Mouse (Mus musculus) fibroblast of lung, adult 2 months (primary cell): ENCODE measurements around the gene 1600014C10Rik.

Source experiments
- DNase-seq: peaks from one replicate; pipeline ENCODE4 v3.0.0-alpha.2; 2011; ENCODE audit warnings: low read depth

The 1600014C10Rik gene

DNA sequence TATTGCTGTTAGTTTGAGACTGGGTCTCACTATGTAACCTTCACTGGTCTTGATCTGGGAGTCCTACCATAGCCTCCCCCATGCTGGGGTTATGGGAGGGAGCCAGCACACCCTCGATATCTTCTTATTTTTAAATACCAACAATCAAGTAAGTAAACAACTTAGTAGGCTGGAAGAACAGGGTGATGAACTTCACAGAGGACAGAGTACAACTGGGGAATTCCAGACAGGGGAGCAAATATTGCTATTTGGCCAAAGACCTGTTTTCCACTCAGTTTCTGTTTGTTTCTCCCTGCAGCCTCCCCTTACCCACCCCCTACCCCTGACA is 1.4 kb downstream of the 1600014C10Rik start:
- DNase-seq: no peak

DNA sequence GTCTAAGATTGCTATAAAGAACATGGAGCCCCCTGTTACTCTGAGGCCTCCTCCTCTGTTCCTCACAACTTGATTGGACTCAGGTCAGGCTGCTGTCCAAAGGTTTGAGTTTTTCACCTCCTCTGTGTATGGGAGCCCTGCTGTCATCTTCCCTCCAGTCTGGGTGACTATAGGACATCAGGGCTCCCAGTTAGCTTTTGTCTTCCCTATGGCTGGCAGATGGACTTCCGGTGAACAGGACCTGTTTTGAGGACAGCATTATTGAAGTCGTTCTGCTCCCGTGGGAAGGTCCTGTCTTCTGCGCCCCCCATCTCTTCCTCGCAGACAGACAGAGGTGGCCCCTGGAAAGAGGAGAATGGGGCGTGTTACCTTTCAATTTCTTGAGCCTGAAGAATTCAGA is 1.8 kb downstream of the 1600014C10Rik start:
- DNase-seq: no peak

DNA sequence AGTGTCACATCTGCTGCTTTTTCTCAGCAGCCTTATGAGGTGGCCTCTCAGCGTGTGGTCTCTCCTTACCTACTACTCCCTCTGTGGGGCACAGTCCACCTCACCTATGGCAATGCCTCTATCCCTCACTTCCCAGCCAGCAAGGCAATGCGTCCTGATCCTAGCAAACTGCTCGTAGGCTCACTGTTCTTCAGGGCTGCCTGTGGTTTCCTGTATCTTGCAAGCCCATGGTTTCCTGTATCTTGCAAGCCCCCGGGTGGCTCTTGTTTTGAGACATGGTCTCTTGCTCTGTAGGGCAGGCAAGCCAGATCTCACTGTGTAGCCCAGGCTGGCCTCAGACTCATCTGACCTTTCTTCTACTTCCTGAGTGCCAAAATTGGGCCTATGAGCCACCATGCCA is 3.8 kb downstream of the 1600014C10Rik start:
- no peak for DNase-seq

DNA sequence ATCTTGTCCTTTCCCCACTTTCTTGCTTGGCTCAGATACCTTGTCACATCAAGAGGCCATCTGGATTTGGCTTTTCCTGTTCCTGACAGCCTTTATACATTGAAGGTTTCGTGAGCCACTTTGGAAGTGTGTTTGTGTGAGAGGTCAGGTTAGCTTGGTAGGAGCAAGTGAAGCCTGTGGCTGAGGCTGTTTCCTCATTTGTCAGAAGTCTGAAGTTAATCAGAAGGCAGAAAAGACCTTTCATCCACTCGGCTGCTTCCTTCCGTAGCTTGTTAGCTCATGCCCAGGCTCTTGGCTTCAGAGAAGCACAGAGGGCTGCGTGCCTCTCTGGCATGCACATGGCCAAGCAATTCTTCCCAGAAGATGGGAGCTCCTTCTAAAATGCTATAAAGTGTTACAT is 4.8 kb downstream of the 1600014C10Rik start:
- DNase-seq: no peak

- no peak for DNase-seq
Measured at GRCm38 (mm10) chr7:38188281-38189075, 5.5 kb downstream of the 1600014C10Rik start.

- no peak for DNase-seq
Measured at GRCm38 (mm10) chr7:38189136-38189982, 6.3 kb downstream of the 1600014C10Rik start.

GRCm38 (mm10) chr7:38190056-38190835 is 7.2 kb downstream of the 1600014C10Rik start:
- no peak for DNase-seq

DNA sequence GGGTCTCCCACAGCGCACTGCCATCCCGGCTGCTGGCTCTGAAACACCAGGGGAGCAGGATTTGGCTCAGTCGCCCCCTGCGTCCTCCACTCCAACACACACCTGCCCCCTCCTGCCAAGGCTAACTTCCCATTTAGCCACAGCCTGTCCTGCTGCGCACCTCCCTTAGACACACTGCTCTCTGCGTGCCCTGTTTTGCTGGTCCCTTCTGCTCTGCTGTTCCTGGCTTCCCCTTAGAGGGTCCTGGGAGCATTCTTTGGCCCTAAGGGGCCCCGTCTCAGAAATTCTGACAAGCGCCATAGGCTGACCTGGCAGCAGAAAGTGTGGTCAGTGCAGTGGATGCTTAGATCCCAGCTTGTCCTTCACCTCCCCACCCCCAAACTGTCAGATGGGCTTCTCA is 8.1 kb downstream of the 1600014C10Rik start:
- no peak for DNase-seq

- no peak for DNase-seq
Measured at GRCm38 (mm10) chr7:38191571-38191970, 8.6 kb downstream of the 1600014C10Rik start.

DNA sequence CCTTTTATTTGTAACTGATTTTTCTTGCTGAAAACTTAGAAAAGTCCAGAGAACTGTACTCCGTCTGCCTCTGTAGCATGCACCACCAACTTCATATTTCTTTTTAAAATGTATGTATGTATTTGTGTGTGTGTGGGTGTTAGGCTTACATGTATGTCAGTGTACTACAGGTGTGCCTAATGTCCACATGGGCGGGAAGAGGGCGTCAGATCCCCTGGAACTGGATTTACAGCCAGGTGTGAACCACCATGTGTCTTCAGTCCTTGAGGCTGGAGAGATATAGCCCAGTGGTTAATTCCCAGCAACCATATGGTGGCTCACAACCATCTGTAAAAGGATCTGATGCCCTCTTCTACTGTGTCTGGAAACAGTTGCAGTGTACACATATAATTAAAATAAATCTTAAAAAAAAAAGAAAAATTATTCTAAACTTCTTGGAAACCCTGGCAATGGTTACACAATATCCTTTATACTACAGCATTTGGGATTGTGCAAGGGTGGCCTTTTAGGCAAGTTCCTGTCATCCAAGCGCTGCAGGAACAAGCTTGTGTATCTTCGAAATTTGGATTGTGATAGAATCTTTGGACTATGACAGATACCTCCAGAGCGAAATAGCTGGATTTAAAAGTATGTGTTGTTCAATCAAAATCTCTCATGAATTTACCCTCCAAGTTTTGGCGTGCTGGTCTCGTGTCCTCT is 17.0 kb downstream of the 1600014C10Rik start:
- DNase-seq: no peak

- DNase-seq: no peak
Measured at GRCm38 (mm10) chr7:38200606-38201289, 17.7 kb downstream of the 1600014C10Rik start.

GRCm38 (mm10) chr7:38201290-38201658 is 18.3 kb downstream of the 1600014C10Rik start:
- DNase-seq: no peak

DNA sequence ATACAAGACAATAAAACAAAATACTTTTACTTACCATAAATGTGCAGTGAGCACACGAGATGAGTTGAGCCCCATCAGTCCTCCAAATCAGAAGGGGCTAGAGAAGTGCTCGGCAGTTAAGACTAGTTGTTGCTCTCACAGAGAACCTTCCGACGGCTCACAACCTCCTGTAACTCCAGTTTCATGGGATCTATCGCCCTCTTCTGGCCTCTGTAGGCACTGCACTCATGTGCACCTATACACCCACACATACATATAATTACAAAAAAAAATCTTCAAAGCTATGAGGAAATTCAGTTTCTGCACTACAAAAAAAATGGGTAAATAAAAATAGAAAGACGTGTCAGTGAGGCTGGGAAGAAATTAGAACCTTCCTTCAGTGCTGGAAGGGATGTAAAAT is 21.3 kb downstream of the 1600014C10Rik start:
- DNase-seq: no peak

- no peak for DNase-seq
Measured at GRCm38 (mm10) chr7:38205801-38206200, 22.8 kb downstream of the 1600014C10Rik start.

DNA sequence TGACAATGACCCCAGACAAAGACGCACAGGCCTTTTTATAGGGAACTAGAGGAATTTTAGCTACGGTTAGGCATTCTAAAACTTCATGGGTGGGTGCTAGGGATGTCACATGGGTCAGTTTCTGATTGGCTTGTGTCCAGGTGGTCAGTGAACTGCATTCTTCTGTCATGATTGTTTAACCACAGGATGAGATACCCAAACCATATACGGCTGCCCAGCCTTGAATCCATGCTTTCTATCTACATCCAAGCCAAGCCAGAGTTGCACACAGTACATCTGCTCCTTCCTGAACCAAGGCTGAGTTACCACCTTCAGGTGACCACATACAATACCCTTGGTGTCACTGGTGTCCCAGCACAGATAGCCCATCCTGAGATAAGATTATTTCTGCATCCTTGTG is 23.5 kb downstream of the 1600014C10Rik start:
- DNase-seq: no peak

GRCm38 (mm10) chr7:38208969-38209368 is 26.0 kb downstream of the 1600014C10Rik start:
- no peak for DNase-seq

GRCm38 (mm10) chr7:38209478-38210152 is 26.6 kb downstream of the 1600014C10Rik start:
- no peak for DNase-seq

DNA sequence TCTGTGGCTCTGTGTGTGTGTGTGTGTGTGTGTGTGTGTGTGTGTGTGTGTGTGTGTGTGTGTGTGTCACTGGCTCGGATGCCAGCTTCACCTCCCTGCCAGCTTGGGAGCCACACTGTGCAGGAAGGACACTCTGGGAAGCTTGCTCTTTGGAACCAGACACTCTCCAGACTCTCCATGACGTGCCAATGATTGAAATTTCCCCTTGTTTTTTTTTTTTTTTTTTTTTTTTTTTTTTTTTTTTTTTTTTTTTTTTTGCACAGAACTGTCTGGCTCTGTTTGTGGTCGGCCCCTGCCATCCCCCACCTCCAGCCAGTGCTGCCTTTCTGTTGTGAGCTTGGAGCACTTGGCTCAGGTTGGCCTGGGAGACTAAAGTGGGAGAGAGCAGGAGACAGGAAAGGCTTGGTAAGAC is 29.6 kb downstream of the 1600014C10Rik start:
- DNase-seq: no peak

- DNase-seq: no peak
Measured at GRCm38 (mm10) chr7:38214473-38215214, 31.6 kb downstream of the 1600014C10Rik start.

GRCm38 (mm10) chr7:38215281-38215680 is 32.3 kb downstream of the 1600014C10Rik start:
- no peak for DNase-seq
